Mouse (Mus musculus): Measurements from ENCODE around the gene Cbr1.
"Not testable (repeated sequence)": the region's sequence is repeated elsewhere in the genome, so short reads cannot be mapped to it uniquely, and the experiment has no call there.

Gene Cbr1

DNA sequence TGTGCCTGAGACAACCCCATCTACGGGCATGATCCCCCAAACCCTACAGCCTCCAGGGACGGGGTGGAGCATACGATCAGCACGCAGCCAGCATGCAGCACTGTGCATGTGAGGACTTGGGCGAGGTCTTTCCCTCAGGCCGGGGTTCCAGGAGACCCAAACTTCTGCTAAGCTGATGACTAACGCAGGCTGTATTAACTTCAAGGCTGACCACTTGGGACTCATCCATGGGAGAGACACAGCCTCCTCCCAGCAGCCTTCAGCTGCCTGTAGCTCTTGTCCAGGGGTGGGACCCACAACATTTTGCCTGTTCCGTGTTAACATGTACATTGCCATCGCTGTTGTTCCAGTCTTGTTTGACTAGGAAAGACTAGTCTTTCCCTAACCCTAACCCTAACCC is 8.1 kb upstream of the Cbr1 start:
- DNase-seq (ENCODE audit: low read depth, low spot score): no peak

GRCm38 (mm10) chr16:93599461-93599860 is 6.2 kb upstream of the Cbr1 start:
- no peak for DNase-seq (ENCODE audit: low read depth, low spot score)

GRCm38 (mm10) chr16:93603439-93604212 is 2.0 kb upstream of the Cbr1 start, which contains the start of gene Setd4:
TSS of gene Setd4 (minus strand) at chr16:93604063.
- DNase-seq (ENCODE audit: low read depth, low spot score): peak; percentile 97

DNA sequence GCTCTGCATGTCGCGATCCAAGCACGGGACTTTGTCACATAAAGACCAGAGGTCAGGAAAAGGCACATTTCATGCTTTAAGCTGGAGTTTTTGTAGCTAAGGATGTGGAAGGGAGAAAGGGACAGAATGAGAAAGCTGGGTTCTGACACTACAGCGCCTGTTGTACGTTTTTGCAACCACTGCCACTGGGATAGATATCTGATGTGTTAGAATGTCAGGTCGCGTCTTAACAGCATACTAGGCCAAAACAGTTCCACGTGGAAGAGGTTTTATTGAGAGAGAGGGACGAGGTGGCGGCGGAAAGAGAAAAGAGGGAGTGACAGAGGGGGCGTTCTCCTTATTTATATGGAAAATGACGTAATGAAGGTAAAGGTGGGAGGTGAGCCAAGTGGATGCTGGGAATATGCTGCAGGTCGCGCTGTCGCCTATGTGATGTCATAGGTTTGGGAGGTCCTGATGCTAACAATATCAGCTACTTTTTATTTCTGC is 1.1 kb upstream of the Cbr1 start:
- no peak for DNase-seq (ENCODE audit: low read depth, low spot score)

DNA sequence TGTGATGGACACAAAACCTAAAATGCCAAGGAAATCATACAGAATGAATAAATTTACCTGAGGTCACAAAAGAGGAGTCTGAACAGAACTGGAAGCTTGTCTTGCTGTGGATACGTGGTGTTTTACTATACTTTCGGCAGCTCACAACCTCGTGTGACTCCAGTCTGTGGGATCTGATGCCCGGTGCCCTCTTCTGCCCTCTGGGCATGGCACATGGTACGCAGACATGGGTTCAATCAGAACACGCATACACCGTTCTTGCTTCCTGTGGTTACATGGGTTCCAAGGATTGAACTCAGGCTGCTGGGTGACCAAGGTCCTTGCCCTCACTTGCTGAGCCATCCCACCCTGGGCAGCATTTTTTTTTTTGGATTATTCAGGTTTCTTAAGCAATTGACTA is 493 bp downstream of the Cbr1 start:
- DNase-seq (ENCODE audit: low read depth, low spot score): no peak

DNA sequence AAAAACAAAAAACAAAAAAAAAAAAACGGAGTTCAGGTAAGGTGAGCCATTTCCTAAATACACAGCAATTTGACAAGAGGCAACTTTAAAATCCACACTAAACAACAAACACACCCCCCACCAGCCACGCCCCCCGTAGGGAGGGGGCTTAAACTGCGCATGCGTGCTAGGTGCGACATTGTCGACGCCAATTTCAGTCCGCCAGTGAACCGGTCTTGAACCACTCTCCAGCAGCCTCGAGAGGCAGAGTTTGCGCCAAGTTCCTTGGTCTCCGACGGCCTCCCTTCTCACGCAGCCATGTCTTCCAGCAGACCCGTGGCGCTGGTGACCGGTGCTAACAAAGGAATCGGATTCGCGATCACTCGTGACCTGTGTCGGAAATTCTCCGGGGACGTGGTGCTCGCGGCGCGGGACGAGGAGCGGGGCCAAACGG is 2.0 kb downstream of the Cbr1 start:
- DNase-seq (ENCODE audit: low read depth, low spot score): peak; percentile 90

- DNase-seq (ENCODE audit: low read depth, low spot score): no peak
These were observed 3.1 kb downstream of the Cbr1 start for GRCm38 (mm10) chr16:93608731-93609130.

DNA sequence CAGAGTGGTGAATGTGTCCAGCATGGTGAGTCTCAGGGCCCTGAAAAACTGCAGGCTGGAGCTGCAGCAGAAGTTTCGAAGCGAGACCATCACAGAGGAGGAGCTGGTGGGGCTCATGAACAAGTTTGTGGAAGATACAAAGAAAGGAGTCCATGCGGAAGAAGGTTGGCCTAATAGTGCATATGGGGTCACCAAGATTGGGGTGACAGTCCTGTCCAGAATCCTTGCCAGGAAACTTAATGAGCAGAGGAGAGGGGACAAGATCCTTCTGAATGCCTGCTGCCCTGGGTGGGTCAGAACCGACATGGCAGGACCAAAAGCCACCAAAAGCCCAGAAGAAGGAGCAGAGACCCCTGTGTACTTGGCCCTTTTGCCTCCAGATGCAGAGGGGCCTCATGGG is 4.1 kb downstream of the Cbr1 start:
- DNase-seq (ENCODE audit: low read depth, low spot score): no peak

DNA sequence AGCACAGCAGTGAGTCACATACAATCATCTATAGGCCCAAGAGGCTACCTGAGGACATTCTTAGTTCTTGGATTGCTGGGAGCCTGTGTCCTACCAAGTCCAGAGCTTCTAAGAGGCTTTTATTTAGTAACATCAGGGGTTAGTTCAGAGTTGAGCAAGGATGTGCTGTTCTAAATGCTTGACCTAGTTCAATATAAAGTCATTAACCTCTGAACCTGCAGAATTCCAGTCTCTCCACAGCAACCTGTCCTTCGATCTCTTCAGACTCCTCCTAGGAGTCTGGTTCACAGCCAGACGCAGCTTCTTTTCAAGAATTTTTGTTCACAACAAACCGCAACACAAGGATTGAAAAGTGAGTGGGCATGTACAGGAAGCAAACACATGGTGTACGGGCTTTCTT is 5.3 kb downstream of the Cbr1 start:
- no peak for DNase-seq (ENCODE audit: low read depth, low spot score)

DNA sequence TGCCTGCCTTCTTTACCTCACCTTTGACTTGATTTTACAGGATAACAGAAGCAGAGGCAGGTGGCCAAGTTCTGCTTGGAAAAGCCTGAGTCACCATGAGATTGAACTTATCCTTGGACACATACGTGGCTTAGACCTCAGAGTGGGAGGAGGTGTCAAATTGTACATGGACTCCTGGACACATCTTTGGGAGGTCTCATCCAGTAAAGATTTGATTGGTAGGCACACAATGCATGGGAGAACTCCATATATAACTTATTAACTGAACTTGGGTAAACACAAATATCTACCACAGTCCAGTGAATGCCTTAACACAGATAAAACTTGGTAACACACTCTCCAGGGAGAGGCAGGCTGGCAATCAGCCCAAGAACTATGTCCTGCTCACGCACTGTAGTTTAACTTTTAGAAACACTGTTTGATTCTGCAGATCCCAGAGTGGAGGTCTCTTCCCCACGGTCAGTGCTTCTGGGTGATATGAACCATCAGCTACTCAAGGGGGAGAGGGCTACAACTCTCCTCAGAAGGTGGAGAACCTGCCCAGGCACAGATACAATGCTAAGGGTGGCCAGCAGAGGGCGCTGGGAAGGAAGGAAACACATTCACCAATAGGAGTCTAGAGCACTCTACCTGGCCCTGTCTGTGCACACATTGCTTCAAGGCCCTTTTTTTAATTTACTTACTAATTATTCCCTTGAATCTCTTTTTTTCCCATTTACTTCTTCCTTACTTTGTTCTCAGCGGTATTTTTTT is 9.6 kb downstream of the Cbr1 start:
- no peak for DNase-seq (ENCODE audit: low read depth, low spot score)

GRCm38 (mm10) chr16:93623759-93624158 is 18.1 kb downstream of the Cbr1 start:
- DNase-seq (ENCODE audit: low read depth, low spot score): not testable (repeated sequence)

DNA sequence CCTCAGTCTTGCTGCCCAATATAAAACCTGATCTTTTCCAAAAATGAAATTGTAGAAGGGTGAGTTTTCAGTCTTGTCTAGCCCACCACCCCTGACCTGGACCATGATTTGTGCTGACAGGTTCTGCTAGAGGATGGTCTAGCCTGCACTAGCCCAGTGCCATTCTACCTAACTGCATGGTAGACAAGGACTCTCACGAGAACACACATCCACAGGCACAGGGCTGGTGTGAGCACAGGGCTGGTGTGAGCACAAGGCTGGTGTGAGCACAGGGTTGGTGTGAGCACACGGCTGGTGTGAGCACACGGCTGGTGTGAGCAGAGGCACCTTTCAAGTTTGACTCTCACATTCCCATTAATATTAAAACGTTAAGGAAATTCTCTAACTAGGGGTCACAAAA is 19.0 kb downstream of the Cbr1 start:
- no peak for DNase-seq (ENCODE audit: low read depth, low spot score)

DNA sequence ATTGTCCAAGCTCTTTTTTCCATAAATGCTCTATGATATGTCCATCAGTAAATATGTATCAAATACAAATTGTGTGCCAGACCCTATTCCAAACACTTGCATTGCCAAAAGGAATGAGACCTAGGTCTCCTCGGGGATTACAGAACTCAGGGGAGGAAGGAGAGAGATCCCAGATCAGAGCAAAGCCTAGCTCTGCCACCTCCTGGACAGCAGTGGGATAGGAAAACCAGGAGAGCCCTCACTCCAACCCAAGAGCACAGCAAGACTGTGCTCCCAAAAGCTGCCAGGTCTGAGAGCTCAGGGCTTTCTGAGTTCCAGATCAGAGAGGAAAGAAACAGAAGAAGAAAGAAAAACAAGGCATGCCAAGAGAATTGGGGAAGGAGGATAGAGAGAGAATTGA is 21.1 kb downstream of the Cbr1 start:
- no peak for DNase-seq (ENCODE audit: low read depth, low spot score)

- no peak for DNase-seq (ENCODE audit: low read depth, low spot score)
These were observed 22.2 kb downstream of the Cbr1 start, which contains the start of gene Gm5678 for GRCm38 (mm10) chr16:93627761-93628400. TSS of gene Gm5678 (plus strand) at chr16:93628097.

- DNase-seq (ENCODE audit: low read depth, low spot score): no peak
These were observed 38.4 kb downstream of the Cbr1 start for GRCm38 (mm10) chr16:93644006-93644405.

- DNase-seq (ENCODE audit: low read depth, low spot score): no peak
These were observed 43.0 kb downstream of the Cbr1 start for GRCm38 (mm10) chr16:93648441-93649183.

Data from skeletal muscle tissue, adult 2 months (tissue).